Mouse (Mus musculus) brain, embryonic 14.5 days (tissue): ENCODE data around the gene Fam160a1.

ENCODE experiments used
- CTCF ChIP-seq: fragments of 200-500 bp; IDR thresholded peaks from 2 replicates; pipeline ENCODE4 v1.5.1; 2012; ENCODE audit warnings: inconsistent platforms, mild to moderate bottlenecking, moderate library complexity, borderline replicate concordance; ENCODE audit not compliant: insufficient read depth, insufficient read length; ENCODE audit errors: extremely low read depth
- POLR2A ChIP-seq: fragments of 200-500 bp; IDR thresholded peaks from 2 replicates; pipeline ENCODE4 v1.6.1; 2012; ENCODE audit warnings: mild to moderate bottlenecking, inconsistent platforms, borderline replicate concordance; ENCODE audit not compliant: poor library complexity, insufficient read depth, insufficient read length, severe bottlenecking; ENCODE audit errors: extremely low read depth

DNA sequence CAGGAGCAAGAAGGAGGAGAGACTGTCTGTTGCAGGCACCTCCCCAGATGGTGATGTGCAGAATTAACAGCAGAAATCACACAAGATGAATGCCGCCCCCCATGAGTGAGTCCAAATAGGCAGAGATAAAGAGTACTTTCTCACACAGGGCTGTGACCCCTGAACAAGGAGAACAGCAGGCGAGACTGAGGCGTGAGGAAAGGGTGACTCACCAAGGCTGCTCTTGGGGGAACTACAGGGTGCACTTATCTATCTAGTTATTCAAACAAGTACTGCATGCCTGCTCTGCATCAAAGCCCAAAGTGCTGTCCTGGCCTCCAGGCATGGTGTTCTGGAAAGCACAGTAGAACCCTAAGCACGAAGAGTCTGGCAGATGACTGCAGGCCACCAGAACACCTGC is 43.2 kb downstream of the Fam160a1 start:
- TF ChIP-seq CTCF (no peak), POLR2A (no peak)
